Mouse (Mus musculus) left cerebral cortex, adult 9 months (tissue): ENCODE data around the gene Slc38a3.

Experiments
- DNase-seq, 2 experiments: peaks; one replicate each; pipeline ENCODE4 v3.0.0; 2022; ENCODE audit warnings: low spot score in 2 of 2

Slc38a3 gene

DNA sequence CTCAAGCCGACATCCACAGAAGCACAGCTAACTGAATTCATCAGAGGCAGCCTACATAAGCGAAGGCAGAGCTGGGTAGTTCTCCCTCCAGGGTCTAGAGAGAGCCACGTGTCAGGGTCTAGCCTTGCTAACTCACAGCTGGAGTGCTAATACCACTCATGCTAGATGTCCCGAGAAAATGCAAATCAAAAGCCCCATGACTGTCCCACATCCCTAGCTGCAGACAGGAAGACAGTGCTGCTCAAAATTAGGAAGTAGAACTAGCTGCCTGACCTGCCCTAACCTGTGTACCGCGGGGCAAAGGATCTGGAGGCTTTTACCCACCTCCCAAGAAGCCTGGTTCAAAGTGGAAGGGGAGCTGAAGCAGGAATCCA lies 26.8 kb upstream of the Slc38a3 start:
- DNase-seq: no peak

DNA sequence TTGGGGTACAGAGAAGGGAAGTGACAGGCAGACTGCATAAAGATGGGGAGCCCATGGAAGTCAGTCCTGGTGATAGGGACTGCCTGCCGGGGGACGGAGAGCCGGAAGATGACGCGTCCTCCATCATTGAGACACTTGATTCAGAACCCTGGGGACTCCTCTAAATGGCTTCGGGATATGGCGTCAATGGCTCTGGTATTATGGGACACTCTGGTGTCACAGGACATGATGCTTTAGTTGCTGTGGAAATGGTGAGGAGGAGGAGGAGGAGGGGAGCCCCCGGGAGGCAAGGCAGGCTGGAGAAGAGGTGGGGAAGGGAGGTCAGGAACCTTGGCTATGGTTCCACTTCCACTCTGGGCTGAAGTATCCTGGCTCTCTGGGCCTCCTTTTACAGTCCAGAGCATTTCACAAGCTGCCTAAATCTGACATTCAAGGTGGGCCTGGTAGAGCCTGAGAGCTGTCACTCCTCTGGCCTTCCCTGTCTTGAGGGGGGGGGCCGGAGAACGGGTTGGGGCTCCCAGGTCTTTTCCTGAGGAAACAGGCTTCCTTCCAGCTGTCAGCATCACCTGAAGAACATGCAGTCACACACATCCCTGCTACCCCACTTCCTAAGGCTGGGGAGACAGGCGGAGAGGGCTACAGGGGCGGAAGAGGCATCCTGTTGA lies 26.2 kb upstream of the Slc38a3 start:
- no peak for DNase-seq

DNA sequence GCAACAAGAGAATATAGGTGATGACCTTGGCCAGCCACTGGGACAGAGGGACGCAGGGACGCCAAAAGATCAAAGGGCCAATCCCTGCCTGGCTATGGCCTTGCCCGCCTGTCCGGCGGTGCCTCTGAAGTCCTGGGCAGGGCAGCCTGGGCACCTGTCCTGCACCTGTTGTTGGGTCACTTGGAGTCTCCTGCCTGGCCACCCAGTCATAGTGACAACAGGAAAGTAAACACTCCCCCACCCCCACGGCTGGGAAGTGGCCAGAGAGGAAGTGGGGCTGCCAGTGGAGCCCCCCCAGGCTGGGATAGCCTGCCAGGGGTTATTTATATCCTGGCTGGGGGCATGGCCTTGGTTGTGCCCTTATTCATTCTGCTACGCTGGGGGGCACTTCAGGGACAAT lies 25.3 kb upstream of the Slc38a3 start:
- no peak for DNase-seq

GRCm38 (mm10) chr9:107693433-107693987 lies 24.2 kb upstream of the Slc38a3 start:
- no peak for DNase-seq

DNA sequence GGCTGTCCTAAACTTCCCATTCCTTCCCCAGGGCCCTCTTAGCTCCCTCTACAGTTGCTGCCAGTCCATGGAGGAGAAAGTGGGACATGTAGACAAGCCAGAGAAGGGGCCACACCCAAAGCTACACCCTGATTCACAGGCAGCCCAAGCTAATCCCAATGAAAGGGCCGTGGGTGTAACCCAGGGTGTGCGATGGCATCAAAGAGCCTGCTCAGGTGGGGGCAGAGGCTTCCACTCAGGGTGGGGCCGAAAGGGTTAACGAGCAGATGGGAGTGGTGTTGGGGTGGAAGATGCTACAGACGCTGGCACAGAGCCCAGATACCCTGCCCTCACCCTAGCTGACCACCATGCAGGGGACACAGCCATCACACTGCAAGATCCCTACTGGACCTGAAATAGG lies 23.5 kb upstream of the Slc38a3 start:
- DNase-seq: no peak

- no peak for DNase-seq
These were observed 21.1 kb upstream of the Slc38a3 start for GRCm38 (mm10) chr9:107690391-107690790.

- DNase-seq: no peak
These were observed 19.6 kb upstream of the Slc38a3 start for GRCm38 (mm10) chr9:107688939-107689338.

DNA sequence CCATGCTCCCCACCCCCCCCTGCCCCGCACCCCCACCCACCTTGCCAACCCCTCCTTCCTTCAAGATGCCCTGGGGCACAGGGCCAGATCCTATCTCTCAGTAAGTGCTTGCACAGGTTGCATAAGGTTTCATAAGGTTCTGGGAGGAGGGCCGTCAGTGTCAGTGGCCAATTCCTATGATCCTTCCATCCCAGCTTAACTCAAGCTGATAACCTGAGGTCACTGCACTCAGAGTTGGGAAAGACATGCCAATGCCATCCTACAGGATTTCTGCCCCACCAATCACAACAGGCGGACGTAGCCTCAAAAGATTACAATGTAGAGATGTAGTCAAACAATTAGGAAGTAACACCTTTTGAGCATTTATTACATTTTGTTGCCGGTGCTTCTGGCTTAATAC lies 19.1 kb upstream of the Slc38a3 start:
- no peak for DNase-seq

DNA sequence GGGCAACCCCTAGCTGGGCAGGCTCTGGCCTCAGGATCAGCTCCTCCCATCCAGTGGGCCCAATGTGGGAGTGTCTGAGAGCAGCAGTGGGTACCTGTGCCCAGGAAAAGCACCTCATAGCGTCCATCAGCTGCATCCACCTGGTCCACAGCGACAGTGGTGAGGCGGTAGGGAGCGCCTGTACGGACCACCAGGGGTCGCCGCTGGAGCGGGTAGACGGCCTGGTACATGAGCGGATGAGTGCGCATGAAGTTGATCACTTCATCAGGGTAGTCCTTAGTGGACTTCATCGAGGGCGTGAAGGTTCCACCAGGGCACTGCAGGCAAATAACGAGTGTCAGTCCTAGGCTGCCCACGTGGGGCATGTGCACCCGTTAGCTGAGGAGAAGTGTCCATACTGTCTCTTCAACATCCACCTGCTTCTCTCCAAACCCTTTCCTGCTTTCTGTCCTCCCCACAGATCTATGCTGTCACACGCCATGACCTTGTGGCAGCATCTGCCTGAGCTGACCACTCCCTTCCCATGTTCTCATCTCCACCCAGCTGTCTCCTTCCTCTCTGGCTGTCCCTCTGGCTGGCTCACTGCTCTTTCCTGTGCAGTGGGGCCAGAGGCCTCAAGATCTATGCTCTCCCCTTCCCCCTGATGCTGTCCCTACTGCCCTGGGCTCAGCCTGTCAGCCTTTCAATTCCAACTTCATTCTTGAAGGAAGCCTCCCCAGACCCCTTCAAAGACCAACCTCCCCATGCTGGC lies 16.1 kb upstream of the Slc38a3 start:
- DNase-seq: no peak

DNA sequence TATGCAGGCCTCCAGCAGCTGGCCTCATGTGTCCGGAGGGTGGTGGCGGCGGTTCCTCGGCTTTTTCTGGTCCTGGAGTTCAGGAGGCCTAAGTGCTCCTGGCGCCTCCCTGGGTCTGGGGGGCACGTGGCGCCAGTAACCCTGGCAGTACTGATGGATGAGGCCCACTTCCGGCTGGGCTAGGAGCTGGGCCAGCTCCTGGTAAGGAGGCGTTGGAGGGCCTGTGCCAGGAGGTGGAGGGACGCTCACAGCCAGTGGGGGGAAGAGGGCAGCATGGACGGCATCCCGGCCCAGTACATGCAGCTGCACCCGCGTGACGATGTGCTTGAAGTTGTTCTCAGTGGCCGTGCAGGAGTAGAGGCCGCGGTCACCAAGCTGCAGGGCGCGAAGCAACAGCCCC lies 13.1 kb upstream of the Slc38a3 start:
- DNase-seq: no peak

GRCm38 (mm10) chr9:107679501-107679900 lies 10.2 kb upstream of the Slc38a3 start, which contains the start of gene Gnat1:
Gene Gnat1, minus strand, starts transcription at chr9:107679712.
- no peak for DNase-seq

GRCm38 (mm10) chr9:107678861-107679260 lies 9.5 kb upstream of the Slc38a3 start:
- DNase-seq: no peak

DNA sequence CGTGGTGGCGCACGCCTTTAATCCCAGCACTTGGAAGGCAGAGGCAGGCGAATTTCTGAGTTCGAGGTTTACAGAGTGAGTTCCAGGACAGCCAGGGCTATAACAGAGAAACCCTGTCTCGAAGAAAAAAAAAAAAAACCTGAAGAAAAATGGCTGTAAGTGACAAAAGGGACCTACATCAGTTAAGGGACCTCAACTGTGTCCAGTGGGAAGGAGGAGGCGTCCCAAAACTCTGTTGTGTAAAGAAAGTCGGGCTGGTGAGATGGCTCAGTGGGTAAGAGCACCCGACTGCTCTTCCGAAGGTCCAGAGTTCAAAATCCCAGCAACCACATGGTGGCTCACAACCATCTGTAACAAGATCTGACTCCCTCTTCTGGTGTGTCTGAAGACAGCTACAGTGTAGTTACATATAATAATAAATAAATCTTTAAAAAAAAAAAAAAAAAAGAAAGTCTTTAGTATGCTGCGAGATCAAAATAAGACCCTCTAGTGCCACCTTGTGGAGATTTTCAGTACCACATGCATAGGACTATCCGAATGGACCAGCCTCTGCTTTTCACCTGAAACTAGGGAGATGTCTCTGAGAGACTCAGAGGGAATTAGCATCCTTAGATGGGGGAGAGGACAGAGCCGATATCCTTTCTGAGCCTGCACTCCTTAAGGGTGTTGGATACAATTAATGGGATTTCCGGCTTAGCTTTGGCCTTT lies 8.6 kb upstream of the Slc38a3 start:
- peak; percentile 39 to 87 for DNase-seq

- no peak for DNase-seq
These were observed 7.9 kb upstream of the Slc38a3 start for GRCm38 (mm10) chr9:107677091-107677784.

DNA sequence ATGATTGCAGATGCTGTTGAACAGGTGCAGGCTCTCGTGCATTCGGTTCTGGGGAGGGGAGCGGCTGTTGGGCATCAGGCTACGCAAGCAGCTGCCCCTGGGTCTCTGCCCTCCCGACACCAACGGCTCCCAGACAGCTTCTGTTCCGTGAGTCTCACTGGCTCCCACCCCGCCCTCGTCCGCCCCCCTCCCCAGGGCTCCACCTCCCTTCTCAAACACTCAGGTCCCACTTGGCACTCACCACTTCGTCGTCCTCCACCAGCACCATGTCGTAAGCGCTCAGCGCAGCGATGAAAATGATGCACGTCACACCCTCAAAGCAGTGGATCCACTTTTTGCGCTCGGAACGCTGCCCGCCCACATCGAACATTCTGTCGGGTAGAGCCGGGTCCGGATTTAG lies 7.0 kb upstream of the Slc38a3 start:
- no peak for DNase-seq

DNA sequence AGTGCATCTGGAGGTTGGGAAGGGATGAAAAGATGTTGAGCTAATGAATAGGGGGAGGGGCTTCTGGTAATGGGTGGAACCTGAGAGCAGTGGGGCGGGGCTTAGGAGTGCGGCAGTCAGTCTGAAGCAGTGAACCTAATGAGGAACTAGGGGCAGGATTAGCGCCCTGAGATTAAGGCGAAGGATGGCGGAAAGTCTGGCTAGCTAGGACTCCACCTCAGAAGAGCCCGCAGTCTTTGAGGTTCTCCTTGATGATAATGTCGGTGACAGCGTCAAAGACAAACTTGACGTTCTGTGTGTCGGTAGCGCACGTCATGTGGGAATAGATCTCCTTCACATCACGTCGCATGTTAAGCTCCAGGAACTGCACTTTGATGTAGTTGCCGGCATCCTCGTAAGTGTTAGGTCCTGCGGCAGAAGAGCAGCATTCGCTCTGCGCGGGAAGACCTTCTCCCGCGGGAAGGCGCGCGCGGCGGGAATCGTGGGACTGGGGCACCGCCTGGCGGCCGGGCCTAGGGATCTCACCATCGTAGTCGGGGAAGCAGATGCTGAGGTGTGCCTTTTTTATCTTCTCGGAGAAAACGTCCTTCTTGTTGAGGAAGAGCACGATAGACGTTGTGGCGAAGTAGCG lies 6.5 kb upstream of the Slc38a3 start:
- DNase-seq: peak in 1 of 2 experiments; percentile 71

DNA sequence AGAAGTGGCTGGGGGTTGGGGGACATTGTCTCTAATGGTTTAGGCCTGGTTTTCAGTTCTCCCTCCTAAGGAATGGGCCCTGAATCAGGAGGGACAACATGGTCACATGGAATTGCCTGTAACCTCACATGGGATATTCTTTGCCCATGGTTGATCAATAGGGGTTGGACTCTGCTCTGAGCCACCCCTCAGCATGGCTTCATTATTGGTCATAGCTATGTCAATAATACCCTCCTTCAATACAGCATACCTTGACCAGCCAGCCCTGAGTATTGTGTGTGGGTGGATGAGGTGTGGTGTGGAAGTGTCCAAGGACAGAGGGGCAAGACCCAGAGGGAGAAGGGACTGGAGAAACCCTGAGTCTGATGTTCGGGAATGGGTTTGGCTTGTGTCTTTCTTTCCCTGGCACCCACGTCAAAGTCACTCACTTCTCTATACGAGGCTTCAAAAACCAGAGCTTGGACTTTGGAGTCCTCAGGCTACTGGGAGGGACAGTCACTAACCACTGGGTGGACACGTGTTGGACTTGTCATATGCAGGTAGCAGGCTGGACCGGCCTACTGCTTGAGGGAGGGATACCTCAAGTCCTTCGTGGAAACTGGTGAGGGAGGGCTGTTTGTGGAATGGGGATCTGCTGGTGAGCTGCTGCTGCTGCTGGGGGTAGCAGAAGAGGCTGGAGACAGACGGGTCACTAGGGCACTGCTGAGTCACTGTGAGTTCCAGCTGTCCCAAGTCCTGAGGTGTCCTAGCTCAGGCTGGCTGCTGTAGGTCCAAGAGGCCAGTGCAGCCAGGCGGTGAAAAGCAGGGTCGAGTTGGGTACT lies 5.5 kb upstream of the Slc38a3 start:
- no peak for DNase-seq

DNA sequence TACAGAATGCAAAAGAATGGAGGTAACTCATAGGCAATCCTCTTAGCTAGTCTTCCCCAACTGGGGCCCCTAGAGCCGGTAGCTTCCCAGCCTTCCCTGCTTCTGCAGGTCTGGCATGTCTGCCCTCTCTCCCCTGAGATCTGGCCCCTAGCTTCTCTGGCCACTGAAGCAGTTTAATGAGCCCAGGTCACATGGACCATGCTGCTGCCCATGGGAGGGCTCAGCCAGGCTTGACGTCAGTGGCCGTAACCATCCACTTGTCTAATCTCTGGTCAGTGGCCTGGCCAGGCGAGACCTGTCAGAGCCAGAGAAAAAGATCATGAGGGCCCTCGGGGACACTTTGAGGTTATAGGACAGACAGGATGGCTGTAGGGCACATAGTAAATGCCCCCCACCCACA lies 929 bp upstream of the Slc38a3 start:
- no peak for DNase-seq

DNA sequence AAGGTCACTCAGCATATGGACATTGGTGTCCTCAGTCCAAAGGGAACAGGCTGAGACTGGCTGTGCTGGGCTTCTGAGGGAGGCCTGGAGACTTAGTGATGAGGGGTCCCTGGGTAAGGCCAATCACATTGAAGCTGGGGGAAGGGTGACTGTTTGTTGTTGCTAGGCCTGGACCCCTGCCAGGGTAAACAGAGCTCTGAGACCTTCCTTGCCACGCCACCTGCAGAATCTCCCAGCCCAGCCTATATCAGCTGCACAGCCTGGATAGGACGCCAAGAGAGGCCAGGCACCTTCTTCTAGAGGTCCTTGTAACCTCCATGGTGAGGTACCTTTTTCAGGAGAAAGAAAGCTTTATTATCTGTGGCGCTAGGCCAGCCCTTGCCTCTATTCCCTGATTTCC lies 414 bp downstream of the Slc38a3 start:
- no peak for DNase-seq

- DNase-seq: no peak
These were observed 1.3 kb downstream of the Slc38a3 start for GRCm38 (mm10) chr9:107668011-107668410.

DNA sequence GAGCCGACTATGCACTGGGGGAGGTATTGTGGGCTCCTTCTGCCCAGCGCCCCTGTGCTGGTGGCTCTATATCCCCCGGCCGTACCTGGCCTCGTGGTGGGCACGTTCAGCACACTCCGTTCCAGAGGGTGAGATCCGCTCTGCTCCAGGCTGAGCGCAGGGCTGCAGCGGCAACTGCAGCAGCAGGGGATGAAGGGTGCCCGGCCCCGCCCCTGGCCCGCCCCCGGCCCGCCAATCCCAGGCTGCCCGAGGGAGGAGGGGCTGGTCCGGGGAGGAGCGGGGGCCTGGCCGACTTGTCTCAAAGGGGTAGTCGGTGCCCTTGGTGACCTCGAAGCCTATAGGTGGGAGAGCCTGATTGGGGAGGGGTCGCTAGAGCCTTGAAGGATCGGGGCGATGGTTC lies 2.1 kb downstream of the Slc38a3 start:
- no peak for DNase-seq
